Mouse (Mus musculus) heart, adult 2 months (tissue): ENCODE data around the gene Vwa3b. TPM values are rescaled to one million over a fixed set of nuclear protein-coding genes. Genes with fewer than 3 reads are reported as not detected.

Experiments
- DNase-seq, 2 experiments: peaks; one replicate each; pipeline ENCODE4 v3.0.0; 2021
- H3K27ac ChIP-seq: fragments of 200-600 bp; 2 replicates; pipeline ENCODE4 v1.8.1; 2022
- H3K27me3 ChIP-seq: fragments of 200-500 bp; 2 replicates; pipeline ENCODE4 v1.6.1; 2012; ENCODE audit warnings: mild to moderate bottlenecking, low read length, inconsistent platforms, mixed read lengths; ENCODE audit not compliant: control insufficient read depth, insufficient read depth
- H3K36me3 ChIP-seq: fragments of 200-500 bp; 2 replicates; pipeline ENCODE4 v1.6.1; 2012; ENCODE audit warnings: low read length, inconsistent platforms; ENCODE audit not compliant: control insufficient read depth, insufficient read depth
- H3K4me1 ChIP-seq: fragments of 200-500 bp; 2 replicates; pipeline ENCODE4 v1.6.1; 2011; ENCODE audit warnings: low read length; ENCODE audit not compliant: control insufficient read depth, insufficient read depth
- H3K4me3 ChIP-seq: fragments of 200-600 bp; 2 replicates; pipeline ENCODE4 v1.8.1; 2022
- H3K79me2 ChIP-seq: fragments of 200-500 bp; replicated peaks from 2 replicates; pipeline ENCODE4 v1.6.1; 2012; ENCODE audit warnings: mild to moderate bottlenecking, inconsistent platforms, low read length, moderate library complexity, mixed read lengths; ENCODE audit not compliant: control insufficient read depth, insufficient read depth
- H3K9ac ChIP-seq: fragments of 200-500 bp; 2 replicates; pipeline ENCODE4 v1.6.1; 2012; ENCODE audit warnings: low read depth, mild to moderate bottlenecking, control low read depth, inconsistent platforms, low read length, mixed read lengths
- CTCF ChIP-seq: fragments of 200-600 bp; IDR thresholded peaks from 2 replicates; pipeline ENCODE4 v1.8.1; 2022; ENCODE audit warnings: antibody characterized with exemption, mild to moderate bottlenecking, moderate library complexity
- EP300 ChIP-seq: fragments of 200-500 bp; IDR thresholded peaks from 2 replicates; pipeline ENCODE4 v1.6.1; 2011; ENCODE audit warnings: low read depth, low read length, control low read depth; ENCODE audit not compliant: insufficient read depth
- POLR2A ChIP-seq: fragments of 200-500 bp; IDR thresholded peaks from 2 replicates; pipeline ENCODE4 v1.6.1; 2011; ENCODE audit warnings: mild to moderate bottlenecking, low read depth, low read length, control low read depth; ENCODE audit not compliant: insufficient read depth
- WGBS: fragments of 180-500 bp; shearing (Covaris S2); methylation state at CpG from one replicate; pipeline ENCODE4 v1.1.7; 2018; 5-methylcytosine and 5-hydroxymethylcytosine counted together
- intact Hi-C: fragments of 180-260 bp; cut with DNase I; formaldehyde crosslinking; loops from one replicate; pipeline ENCODE4 v1.15.1; 2025
- polyA plus RNA-seq: library from polyadenylated mRNA; depleted of rRNA; stranded (reverse); fragments of >200 nt; gene quantifications from 2 replicates; pipeline ENCODE4 v1.2.3, GENCODE M21; 2012
- total RNA-seq, 2 experiments: library from RNA; stranded (reverse); gene quantifications; 2 replicates each; pipeline ENCODE4 v1.2.3; 2021

The Vwa3b gene
- total and polyA plus RNA-seq, 3 experiments: 0.13 to 1.0 (median 0.43) TPM

DNA sequence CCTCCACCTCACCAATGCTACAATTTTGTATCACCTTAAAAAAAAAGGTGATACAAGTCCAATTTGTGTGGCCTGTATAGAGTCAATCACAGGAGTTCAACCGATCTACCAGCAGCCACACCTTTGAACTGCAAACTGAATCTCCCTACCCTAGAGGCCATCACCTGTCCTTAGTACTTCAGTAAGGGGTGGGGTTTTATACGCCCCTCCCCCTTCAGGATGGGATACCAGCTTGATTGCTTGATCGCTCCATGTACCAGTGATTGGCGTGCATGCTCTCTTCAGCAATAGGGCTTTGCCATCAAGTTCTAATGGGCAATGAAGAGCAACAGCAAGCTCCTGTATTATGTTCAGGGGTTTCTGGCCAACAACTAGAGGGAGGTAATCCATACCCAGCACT lies 54.0 kb downstream of the Vwa3b start:
- Histone ChIP-seq H3K36me3 (no peaks in the 10 kb centered on the region), H3K4me1 (peaks cover 3% of the 10 kb centered on the region), H3K79me2 (no peaks in the 10 kb centered on the region), H3K27ac (no peak overlapping the region), H3K27me3 (no peaks in the 10 kb centered on the region), H3K4me3 (no peak overlapping the region), H3K9ac (no peak overlapping the region)
- WGBS: 88% methylated on average over 4 of the region's 4 CpGs
- TF ChIP-seq EP300 (no peak), CTCF (no peak), POLR2A (no peak)
- DNase-seq: no peak
- intact Hi-C loops: no loop called here

DNA sequence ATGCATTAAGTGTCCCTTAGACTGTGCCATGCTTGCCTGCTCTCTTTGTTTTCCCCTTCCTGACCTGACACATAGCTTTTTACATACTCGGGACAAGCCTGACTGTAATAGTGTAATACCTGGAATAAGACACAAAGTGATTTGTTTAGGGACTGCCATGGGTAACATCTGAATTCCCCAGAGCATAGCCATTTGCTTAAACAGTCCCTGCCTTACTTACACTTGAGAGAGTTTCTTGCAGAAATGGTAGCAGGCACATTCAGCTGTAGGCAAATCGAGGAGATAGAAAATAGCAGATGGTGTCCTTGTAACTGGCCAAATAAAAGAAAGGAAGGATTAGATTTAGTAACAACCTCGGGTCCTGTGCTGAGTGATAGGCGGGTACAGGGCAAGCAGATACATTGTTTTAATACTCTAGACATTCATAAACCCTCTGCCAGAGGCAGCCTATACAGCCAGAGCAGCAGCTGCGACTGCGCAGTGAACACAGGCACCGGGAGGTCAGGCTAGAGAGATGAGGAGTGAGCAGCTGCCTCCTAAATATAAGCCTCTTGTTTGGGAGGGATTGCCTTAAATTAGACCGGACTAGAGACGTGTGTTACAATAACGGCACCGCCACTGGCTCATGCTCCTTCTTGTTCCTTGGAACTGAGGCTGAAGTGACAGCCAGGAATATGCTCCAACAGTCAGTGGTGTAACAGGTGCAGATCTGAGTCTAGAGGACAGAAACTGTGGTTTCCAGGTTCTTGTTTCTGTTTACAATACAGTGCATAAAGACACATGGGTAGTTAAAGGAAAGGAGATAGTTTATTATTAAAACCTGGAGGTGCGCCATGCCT lies 55.2 kb downstream of the Vwa3b start:
- Histone ChIP-seq H3K9ac (no peak overlapping the region), H3K36me3 (no peaks in the 10 kb centered on the region), H3K79me2 (no peaks in the 10 kb centered on the region), H3K4me1 (peaks cover 3% of the 10 kb centered on the region), H3K4me3 (no peak overlapping the region), H3K27ac (peak overlapping the region; percentile 26), H3K27me3 (no peaks in the 10 kb centered on the region)
- DNase-seq: peak; percentile 22
- TF ChIP-seq CTCF (no peak), POLR2A (no peak), EP300 (no peak)
- intact Hi-C loops: no loop called here
- 52% methylated on average over 12 of the region's 12 CpGs for WGBS

DNA sequence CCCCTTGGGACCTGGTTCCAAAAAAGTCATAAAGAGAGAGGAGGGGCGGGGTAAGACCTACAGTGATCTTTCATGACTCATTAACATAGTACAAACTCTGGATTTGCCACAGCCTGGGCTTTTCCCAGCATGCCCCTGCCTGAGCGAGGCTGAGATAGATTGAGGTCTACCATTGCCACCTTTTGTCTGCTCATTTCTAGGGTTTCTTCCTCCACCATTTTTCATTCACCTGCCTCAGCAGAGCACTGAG lies 55.7 kb downstream of the Vwa3b start:
- intact Hi-C loops: no loop called here
- 90% methylated on average over 2 of the region's 2 CpGs for WGBS
- DNase-seq: no peak
- H3K4me1 ChIP-seq: peaks cover 1% of the 10 kb centered on the region
- TF ChIP-seq POLR2A: no peak
- TF ChIP-seq EP300: no peak
- no peak for TF ChIP-seq CTCF
- H3K27me3 ChIP-seq: no peaks in the 10 kb centered on the region
- no peak overlapping the region for H3K9ac ChIP-seq
- H3K27ac ChIP-seq: peak overlapping the region; percentile 26; the same call in 1 of the 2 replicates
- no peaks in the 10 kb centered on the region for H3K36me3 ChIP-seq
- H3K79me2 ChIP-seq: no peaks in the 10 kb centered on the region
- no peak overlapping the region for H3K4me3 ChIP-seq

DNA sequence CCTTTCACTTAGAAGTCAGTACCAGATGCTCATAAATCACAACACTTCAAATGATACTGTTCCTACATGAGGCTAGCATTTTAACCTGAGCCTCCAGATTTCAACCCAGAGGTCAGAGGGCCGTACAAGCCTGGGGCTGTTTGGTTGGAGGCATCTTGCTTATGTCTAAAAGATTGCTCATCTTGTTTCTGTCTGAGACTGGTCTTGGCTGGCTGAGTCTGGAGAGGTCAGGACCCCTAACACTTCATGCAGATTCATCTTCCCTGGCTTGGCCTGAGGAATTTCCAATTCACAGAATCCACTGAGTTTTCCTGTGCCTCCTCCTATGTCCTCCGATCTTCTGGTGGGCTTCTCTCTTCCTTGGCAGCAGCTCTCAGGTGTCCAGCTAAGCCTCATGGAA lies 57.7 kb downstream of the Vwa3b start:
- Histone ChIP-seq H3K4me1 (peaks cover 1% of the 10 kb centered on the region), H3K27me3 (no peaks in the 10 kb centered on the region), H3K79me2 (no peaks in the 10 kb centered on the region), H3K27ac (no peak overlapping the region), H3K36me3 (no peaks in the 10 kb centered on the region), H3K4me3 (no peak overlapping the region), H3K9ac (no peak overlapping the region)
- WGBS: 65% methylated on average over 2 of the region's 2 CpGs
- TF ChIP-seq POLR2A: no peak
- no peak for TF ChIP-seq EP300
- no peak for TF ChIP-seq CTCF
- intact Hi-C loops: no loop called here
- DNase-seq: no peak

DNA sequence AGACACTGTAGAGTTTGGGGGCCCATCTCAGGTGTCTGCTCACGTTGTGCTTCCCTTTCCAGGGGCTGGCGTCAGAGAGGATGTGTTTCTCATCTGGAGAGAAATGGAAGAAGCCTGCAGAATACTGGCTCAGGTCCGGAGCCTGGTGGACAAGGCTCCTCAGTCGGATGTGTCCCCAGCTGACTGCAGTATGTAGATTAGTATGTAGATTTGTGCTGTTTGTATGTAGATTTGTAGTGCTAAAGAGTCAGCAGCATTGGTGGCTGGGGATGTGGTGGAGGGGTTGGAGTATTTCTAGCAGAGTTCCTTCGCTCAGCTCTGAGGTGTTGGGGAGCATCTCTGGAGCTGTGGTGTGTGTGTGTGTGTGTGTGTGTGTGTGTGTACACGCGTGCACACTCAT lies 58.8 kb downstream of the Vwa3b start:
- no peak overlapping the region for H3K9ac ChIP-seq
- H3K27me3 ChIP-seq: no peaks in the 10 kb centered on the region
- H3K36me3 ChIP-seq: no peaks in the 10 kb centered on the region
- H3K27ac ChIP-seq: no peak overlapping the region
- no peak for DNase-seq
- H3K4me1 ChIP-seq: peaks cover 1% of the 10 kb centered on the region
- TF ChIP-seq EP300 (no peak), CTCF (no peak), POLR2A (no peak)
- intact Hi-C loops: no loop called here
- no peaks in the 10 kb centered on the region for H3K79me2 ChIP-seq
- no peak overlapping the region for H3K4me3 ChIP-seq
- WGBS: 62% methylated on average over 7 of the region's 7 CpGs

DNA sequence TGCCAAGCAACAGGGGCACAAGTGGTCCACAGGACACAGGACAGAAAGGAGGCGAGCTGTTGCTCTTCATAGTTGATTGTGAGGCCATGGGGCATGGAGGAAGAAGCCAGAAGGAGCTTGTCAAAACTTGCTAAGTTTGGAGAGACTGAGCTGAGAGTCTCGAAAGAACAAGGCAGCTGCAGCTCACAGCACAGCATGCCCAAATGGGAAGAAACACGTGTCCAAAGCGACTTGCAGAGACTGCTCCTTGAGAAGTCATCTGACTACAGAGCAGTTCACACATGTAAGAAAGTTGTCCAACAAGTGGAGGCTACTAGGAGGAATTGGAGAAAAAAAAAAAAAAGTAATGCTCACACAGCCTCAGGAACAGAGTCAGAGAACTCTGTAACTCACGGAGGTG lies 62.8 kb downstream of the Vwa3b start:
- H3K79me2 ChIP-seq: no peaks in the 10 kb centered on the region
- no peaks in the 10 kb centered on the region for H3K27me3 ChIP-seq
- intact Hi-C loops: no loop called here

More for the DNA sequence above, 62.8 kb downstream of the Vwa3b start:
- H3K4me1 ChIP-seq: peaks cover 2% of the 10 kb centered on the region; the same call in 1 of the 2 replicates
- no peak overlapping the region for H3K9ac ChIP-seq
- TF ChIP-seq POLR2A (no peak), EP300 (no peak), CTCF (no peak)
- DNase-seq: no peak
- no peak overlapping the region for H3K27ac ChIP-seq
- 78% methylated on average over 5 of the region's 5 CpGs for WGBS
- H3K4me3 ChIP-seq: no peak overlapping the region
- H3K36me3 ChIP-seq: no peaks in the 10 kb centered on the region
